ENCODE assay signal across 8 mouse cellular contexts in the genomic region with DNA sequence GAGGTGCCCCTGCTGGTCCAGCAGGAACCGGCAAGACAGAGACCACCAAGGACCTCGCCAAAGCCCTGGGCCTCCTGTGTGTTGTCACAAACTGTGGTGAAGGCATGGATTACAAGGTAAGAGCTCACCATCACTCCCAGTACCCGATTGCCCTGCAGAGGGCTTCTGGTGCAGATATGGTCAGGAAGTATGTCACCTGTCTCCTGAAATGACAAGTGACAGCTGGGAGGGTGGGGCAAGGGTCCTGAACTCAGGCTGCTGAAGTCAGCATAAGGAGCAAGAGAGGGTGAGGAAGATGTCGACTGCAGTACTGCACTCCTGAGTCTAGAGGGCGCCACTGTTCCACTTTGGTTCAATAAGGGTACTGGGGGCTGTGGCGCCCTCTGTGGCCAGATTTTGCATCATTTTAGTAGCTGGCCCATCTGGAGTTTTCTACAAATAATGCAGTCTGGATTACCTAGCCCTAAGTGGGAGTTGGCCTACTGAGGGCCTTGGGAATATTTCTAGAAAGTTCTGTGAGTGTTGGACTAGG. TPM values are rescaled to one million over a fixed set of nuclear protein-coding genes. Genes with fewer than 3 reads are reported as not detected.
DNase-seq lines count a peak whose midpoint lies in the region; ATAC-seq and TF ChIP-seq lines count a peak whose summit lies in the region.
"Had no signal": no experiment of that assay in that cellular context is flagged by ENCODE, and none has a peak within 500 bp of the region (broad histone marks: within the 10 kb centered on the region; RNA-seq: fewer than 3 reads in every experiment).

No protein-coding gene starts in this region.

- peak; percentile 43 for DNase-seq in urinary bladder, postnatal 14 days (ENCODE audit: low spot score)
- DNase-seq in urinary bladder, postnatal 10 days (ENCODE audit: low spot score): no peak
- DNase-seq in adrenal gland, postnatal 10 days: peak; percentile 77
- peak; percentile 29 for DNase-seq in embryo, embryonic 11 days
- DNase-seq in kidney, postnatal 10 days: peak; percentile 59
- peak; percentile 60 for DNase-seq in liver, postnatal 0 days
- DNase-seq in stomach, postnatal 0 days (ENCODE audit: low spot score): peak; percentile 66

- 51% methylated on average over 6 of the region's 6 CpGs for WGBS in liver, postnatal 0 days (ENCODE audit: insufficient replicate concordance)
- WGBS in stomach, postnatal 0 days: 55% methylated on average over 6 of the region's 6 CpGs

- no peaks in the 10 kb centered on the region for H3K4me1 ChIP-seq in liver, postnatal 0 days (ENCODE audit: insufficient read depth)
- no peaks in the 10 kb centered on the region for H3K4me1 ChIP-seq in stomach, postnatal 0 days (replicated peaks; ENCODE audit: control insufficient read depth, insufficient read depth)
- H3K4me1 ChIP-seq: lung, embryonic 15.5 days had no signal

- TF ChIP-seq CTCF in liver, postnatal 0 days (IDR thresholded peaks at IDR 0.05; ENCODE audit: low read depth): peak; percentile 72
- peak; percentile 86 for TF ChIP-seq CTCF in stomach, postnatal 0 days (IDR thresholded peaks at IDR 0.05; ENCODE audit: low read depth)

- no peak overlapping the region for H3K4me3 ChIP-seq in liver, postnatal 0 days (ENCODE audit: low read depth, low read length)
- no peak overlapping the region for H3K4me3 ChIP-seq in stomach, postnatal 0 days (ENCODE audit: low read depth, low read length)
- H3K4me3 ChIP-seq: lung, embryonic 15.5 days had no signal

- no peaks in the 10 kb centered on the region for H3K27me3 ChIP-seq in liver, postnatal 0 days (ENCODE audit: insufficient read depth, low read length)
- no peaks in the 10 kb centered on the region for H3K27me3 ChIP-seq in stomach, postnatal 0 days (ENCODE audit: control insufficient read depth, insufficient read depth, low read length)
- H3K27me3 ChIP-seq: lung, embryonic 15.5 days had no signal

- H3K4me2 ChIP-seq in liver, postnatal 0 days (ENCODE audit: low read depth, low read length): no peak overlapping the region
- H3K4me2 ChIP-seq in stomach, postnatal 0 days (replicated peaks; ENCODE audit: low read depth): no peak overlapping the region
- H3K4me2 ChIP-seq: lung, embryonic 15.5 days had no signal

- TF ChIP-seq EP300 in liver, postnatal 0 days (IDR thresholded peaks at IDR 0.05; ENCODE audit: low read depth): no peak
- no peak for TF ChIP-seq EP300 in stomach, postnatal 0 days (optimal IDR thresholded peaks at IDR 0.05)

- no peak overlapping the region for H3K27ac ChIP-seq in liver, postnatal 0 days (ENCODE audit: low read depth)
- H3K27ac ChIP-seq in stomach, postnatal 0 days (replicated peaks): no peak overlapping the region
- H3K27ac ChIP-seq: lung, embryonic 15.5 days had no signal

- no peaks in the 10 kb centered on the region for H3K36me3 ChIP-seq in liver, postnatal 0 days (replicated peaks; ENCODE audit: insufficient read depth, low read length)
- H3K36me3 ChIP-seq in stomach, postnatal 0 days (ENCODE audit: control insufficient read depth, insufficient read depth, low read length): no peaks in the 10 kb centered on the region
- H3K36me3 ChIP-seq: lung, embryonic 15.5 days had no signal

- no peaks in the 10 kb centered on the region for H3K9me3 ChIP-seq in liver, postnatal 0 days (ENCODE audit: low read length)
- H3K9me3 ChIP-seq in stomach, postnatal 0 days (ENCODE audit: control insufficient read depth, low read length): no peaks in the 10 kb centered on the region
- H3K9me3 ChIP-seq: lung, embryonic 15.5 days had no signal

- H3K9ac ChIP-seq in liver, postnatal 0 days (replicated peaks): no peak overlapping the region
- H3K9ac ChIP-seq in stomach, postnatal 0 days (ENCODE audit: low read length): no peak overlapping the region
- H3K9ac ChIP-seq: lung, embryonic 15.5 days had no signal

- ATAC-seq in liver, postnatal 0 days: no peak
- ATAC-seq in stomach, postnatal 0 days (ENCODE audit: low FRiP score, low TSS enrichment): no peak

RNA-seq across cellular contexts. Expression of a gene that starts 52.4 kb away (rescaled TPM):
- total RNA-seq in adrenal gland, postnatal 10 days (2021): 1 to 10 TPM in 1 of 2 experiments, under 1 TPM in 1; 0.33 to 1.2 TPM
- polyA plus RNA-seq in liver, postnatal 0 days (2015; fragmentation: Nextera tagmentation; extraction: Ambion mirVana): not detected in 2 replicates
- polyA plus RNA-seq in stomach, postnatal 0 days (2015; fragmentation: Nextera tagmentation; extraction: Ambion mirVana): 0.04 and 0.10 TPM in 2 replicates
